Mouse (Mus musculus): Measurements from ENCODE around the gene Osbpl10.

- TF ChIP-seq POLR2A (IDR thresholded peaks at IDR 0.05; ENCODE audit: low read depth, low read length) (no peak), CTCF (conservative IDR thresholded peaks at IDR 0.05; ENCODE audit: insufficient read depth, insufficient read length, low read depth, low read length) (no peak)
Observed at GRCm38 (mm10) chr9:115042571-115042970, 64.2 kb downstream of the Osbpl10 start.
